Mouse (Mus musculus) layer of hippocampus, postnatal 36 days (tissue): ENCODE results near the gene Tbc1d10c. TPM values are rescaled to one million over a fixed set of nuclear protein-coding genes. Genes with fewer than 3 reads are reported as not detected.

Experiments used
- DNase-seq, 2 experiments: peaks; one replicate each; pipeline ENCODE4 v3.0.0; 2022
- total RNA-seq, 2 experiments: library from RNA; stranded (reverse); gene quantifications; 2 replicates each; pipeline ENCODE4 v1.2.3; 2021

The Tbc1d10c gene
- 1 to 10 TPM in 1 of 2 experiments, under 1 TPM in 1; 0.56 to 1.3 TPM for total RNA-seq

- DNase-seq: no peak
These were observed at the start of gene Tbc1d10c for GRCm38 (mm10) chr19:4190831-4191334. Gene Tbc1d10c (minus strand): TSS chr19:4191284.

- DNase-seq: no peak
These were observed 49.2 kb upstream of the Tbc1d10c start for GRCm38 (mm10) chr19:4240247-4240668.

- no peak for DNase-seq
These were observed 43.5 kb upstream of the Tbc1d10c start for GRCm38 (mm10) chr19:4234548-4234947.

GRCm38 (mm10) chr19:4232651-4233050 is 41.6 kb upstream of the Tbc1d10c start:
- DNase-seq: no peak

- DNase-seq: no peak
These were observed 41.1 kb upstream of the Tbc1d10c start for GRCm38 (mm10) chr19:4232186-4232572.

GRCm38 (mm10) chr19:4231253-4232185 is 40.4 kb upstream of the Tbc1d10c start, which contains the start of gene Pold4:
Gene Pold4 (plus strand): TSS chr19:4231899.
- DNase-seq: peak; percentile 94

- DNase-seq: no peak
These were observed 39.3 kb upstream of the Tbc1d10c start for GRCm38 (mm10) chr19:4230415-4230814.

- DNase-seq: no peak
These were observed 38.5 kb upstream of the Tbc1d10c start for GRCm38 (mm10) chr19:4229451-4230076.

- no peak for DNase-seq
These were observed 37.8 kb upstream of the Tbc1d10c start for GRCm38 (mm10) chr19:4228891-4229290.

- DNase-seq: peak; percentile 64 to 71
These were observed 37.0 kb upstream of the Tbc1d10c start for GRCm38 (mm10) chr19:4227894-4228678.

- DNase-seq: no peak
These were observed 36.4 kb upstream of the Tbc1d10c start for GRCm38 (mm10) chr19:4227446-4227845.

- no peak for DNase-seq
These were observed 35.7 kb upstream of the Tbc1d10c start for GRCm38 (mm10) chr19:4226779-4227178.

GRCm38 (mm10) chr19:4222165-4222564 is 31.1 kb upstream of the Tbc1d10c start:
- DNase-seq: no peak

- DNase-seq: no peak
These were observed 30.1 kb upstream of the Tbc1d10c start for GRCm38 (mm10) chr19:4220957-4221743.

- no peak for DNase-seq
These were observed 29.3 kb upstream of the Tbc1d10c start for GRCm38 (mm10) chr19:4220416-4220815.

GRCm38 (mm10) chr19:4219943-4220342 is 28.9 kb upstream of the Tbc1d10c start:
- DNase-seq: no peak

GRCm38 (mm10) chr19:4218784-4219183 is 27.7 kb upstream of the Tbc1d10c start:
- no peak for DNase-seq

GRCm38 (mm10) chr19:4218293-4218692 is 27.2 kb upstream of the Tbc1d10c start:
- no peak for DNase-seq

GRCm38 (mm10) chr19:4217855-4218254 is 26.8 kb upstream of the Tbc1d10c start:
- no peak for DNase-seq

- DNase-seq: no peak
These were observed 26.1 kb upstream of the Tbc1d10c start for GRCm38 (mm10) chr19:4217140-4217539.

GRCm38 (mm10) chr19:4216041-4216685 is 25.1 kb upstream of the Tbc1d10c start:
- DNase-seq: no peak
